Mouse (Mus musculus) B cell, adult 2 months (primary cell): ENCODE results near the gene Myd88.

ENCODE experiments used
- DNase-seq, 2 experiments: peaks; one replicate each; pipeline ENCODE4 v3.0.0; 2022

Myd88 gene

GRCm38 (mm10) chr9:119339558-119340211 is 1.5 kb downstream of the Myd88 start, which contains the start of gene Acaa1a:
TSS of gene Acaa1a (plus strand) at chr9:119339676.
- peak; percentile 70 to 75 for DNase-seq

DNA sequence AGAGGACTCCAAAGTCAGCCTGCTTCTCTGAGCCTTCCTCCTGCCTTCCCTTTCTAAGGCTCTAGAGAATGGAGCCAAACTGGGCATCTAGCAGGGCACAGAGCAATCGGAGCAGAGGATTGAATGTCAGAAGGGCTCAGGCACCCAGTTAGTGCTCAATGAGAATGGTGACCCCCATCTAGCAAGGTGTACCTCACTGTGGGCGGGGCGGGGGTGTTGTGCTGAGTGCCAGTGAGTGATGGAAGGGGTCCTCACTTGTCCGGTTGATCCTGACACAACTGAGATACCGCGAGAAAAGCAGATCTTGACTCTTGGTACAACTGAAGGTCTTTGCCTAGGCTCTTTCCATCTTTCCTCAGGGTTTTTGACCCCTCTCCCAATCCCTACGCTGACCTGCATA is 2.1 kb downstream of the Myd88 start:
- DNase-seq: peak in 1 of 2 experiments; percentile 10

DNA sequence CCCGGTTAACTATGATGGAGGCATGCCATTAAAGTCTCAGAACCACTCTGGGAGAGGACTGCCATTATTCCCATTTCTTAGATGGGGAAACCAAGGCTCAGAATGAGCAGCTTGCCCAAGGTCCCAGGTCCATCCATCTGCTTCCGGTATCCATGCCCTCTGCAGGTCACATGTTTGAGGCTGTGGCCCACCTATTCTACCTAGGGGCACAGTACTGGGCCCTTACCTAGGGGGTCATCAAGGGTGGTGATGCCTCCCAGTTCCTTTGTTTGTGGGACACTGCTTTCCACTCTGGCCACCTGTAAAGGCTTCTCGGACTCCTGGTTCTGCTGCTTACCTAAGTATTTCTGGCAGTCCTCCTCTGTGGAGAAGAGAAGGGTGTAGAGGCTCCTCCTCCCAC is 2.9 kb downstream of the Myd88 start:
- no peak for DNase-seq

DNA sequence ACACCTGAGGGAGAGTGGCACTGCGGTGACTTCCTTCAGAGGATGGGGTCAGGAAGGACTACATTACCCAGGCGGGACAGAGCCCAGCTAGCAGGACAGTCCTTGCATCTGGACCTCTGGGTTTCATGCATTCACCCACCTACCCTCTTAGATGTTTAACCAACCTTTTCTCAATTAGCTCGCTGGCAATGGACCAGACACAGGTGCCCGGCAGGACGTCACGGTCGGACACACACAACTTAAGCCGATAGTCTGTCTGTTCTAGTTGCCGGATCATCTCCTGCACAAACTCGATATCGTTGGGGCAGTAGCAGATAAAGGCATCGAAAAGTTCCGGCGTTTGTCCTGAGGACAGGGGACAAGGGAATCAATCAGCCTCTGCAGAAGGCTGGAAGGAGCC is 3.4 kb downstream of the Myd88 start:
- DNase-seq: no peak

- no peak for DNase-seq
These were observed 5.6 kb downstream of the Myd88 start for GRCm38 (mm10) chr9:119335571-119335970.

DNA sequence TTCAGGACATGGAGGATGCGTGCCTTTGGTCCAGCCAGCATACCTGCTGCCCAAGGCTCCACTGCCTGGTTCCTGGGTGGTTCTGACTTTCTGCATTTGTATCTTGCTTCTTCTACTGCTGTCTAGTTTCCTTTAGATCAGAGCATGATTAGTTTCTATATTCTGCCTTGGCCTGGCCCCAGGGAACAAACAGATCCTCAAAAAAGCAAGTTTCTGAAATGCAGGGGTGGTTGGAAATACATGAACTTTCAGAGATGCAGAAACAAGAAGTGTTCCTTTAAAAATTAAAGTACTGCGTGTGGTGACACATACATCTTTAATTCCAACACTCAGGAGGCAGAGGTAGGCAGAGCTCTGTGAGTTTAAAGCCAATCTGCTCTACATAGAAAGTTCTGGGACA is 6.4 kb downstream of the Myd88 start:
- no peak for DNase-seq

DNA sequence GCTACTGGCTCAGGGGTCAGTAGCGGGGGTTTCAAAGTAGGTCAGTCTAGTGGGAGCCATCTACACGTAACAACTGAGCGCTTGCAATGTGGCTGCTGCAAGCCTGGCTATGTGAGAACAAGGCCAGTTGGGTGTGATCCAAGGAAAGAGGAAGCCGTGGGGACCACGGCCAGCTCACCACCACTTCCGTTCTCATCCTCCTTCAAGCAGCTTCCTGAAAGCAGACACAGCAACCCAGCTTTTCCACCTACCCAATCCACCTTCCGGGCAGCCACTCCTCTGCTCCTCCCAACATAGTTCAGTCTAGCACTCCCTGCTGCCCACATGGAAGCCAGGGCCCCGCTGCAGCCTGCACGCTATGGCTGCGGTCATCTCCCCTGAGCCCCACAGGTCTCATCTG is 6.9 kb downstream of the Myd88 start:
- DNase-seq: peak; percentile 20 to 24

DNA sequence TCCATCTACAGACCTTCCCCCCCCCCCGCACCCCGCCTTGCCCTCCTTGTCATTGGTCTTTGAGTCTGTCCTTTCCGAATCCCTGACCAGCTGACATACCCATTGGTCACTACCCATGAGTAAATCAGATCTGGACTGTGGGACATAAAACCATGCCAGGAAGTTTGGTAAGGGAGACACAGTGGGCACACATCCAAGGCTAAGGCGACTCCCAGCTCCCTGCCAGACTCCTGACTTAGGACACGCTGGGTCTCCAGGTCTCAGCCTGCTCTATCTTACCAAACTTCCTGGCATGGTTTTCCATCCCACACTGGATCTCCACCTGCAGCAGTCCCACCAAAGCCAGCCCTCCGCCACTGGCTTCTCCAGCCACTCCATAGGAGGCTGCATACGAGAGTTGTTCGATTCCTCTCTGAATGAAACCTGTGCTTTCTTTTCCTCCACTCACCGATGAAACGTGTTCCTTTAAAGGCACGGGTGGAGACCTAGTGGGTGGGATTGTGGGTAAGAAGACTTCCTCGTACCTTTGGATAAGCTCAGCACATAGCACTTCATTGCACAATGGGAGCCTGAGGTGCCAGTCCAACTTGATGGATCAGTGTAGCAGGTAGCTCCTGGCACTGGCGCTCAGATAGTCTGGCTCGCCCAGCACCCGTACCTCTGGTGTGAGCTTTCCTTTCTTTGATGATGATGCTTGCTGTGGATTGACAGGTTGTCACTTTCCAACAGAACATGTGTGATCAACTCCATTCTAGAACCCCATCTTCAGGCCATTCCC is 10.8 kb downstream of the Myd88 start:
- no peak for DNase-seq

DNA sequence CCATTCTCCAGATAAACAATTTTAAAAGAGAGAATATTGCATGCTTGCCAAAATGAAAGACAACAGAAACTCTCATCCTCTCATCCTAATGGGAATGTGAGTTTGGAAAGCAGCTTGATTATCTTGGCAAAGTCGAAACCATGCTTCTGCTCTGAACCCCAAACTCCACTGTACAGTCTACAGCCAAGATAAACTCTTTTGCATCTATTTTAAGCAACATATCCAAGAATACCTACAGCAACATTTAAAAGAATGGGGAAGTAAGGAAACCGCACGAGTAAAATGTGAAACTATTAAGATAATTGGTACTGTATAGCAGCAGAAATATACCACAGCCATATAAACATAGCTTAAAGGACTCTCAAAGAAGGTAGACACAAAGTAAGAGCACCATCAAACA is 12.7 kb downstream of the Myd88 start:
- no peak for DNase-seq

- no peak for DNase-seq
These were observed 17.1 kb downstream of the Myd88 start for GRCm38 (mm10) chr9:119324130-119324529.

DNA sequence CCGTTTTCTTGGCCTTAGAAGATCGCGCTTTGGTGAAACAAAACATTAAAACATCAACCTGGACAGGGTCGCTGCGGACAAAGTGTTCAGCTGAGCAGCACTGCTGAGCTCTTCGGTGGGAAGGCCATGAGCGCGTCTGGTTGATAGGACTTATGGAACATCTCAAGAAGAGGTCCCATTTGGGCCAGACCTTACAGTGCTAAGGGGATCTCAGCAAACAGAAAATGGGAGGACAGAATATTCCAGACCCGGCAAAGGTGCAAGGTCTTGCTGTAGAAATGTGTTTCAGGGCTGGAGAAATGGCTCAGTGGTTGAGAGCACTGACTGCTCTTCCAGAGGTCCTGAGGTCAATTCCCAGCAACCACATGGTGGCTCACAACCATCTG is 18.0 kb downstream of the Myd88 start:
- DNase-seq: no peak

DNA sequence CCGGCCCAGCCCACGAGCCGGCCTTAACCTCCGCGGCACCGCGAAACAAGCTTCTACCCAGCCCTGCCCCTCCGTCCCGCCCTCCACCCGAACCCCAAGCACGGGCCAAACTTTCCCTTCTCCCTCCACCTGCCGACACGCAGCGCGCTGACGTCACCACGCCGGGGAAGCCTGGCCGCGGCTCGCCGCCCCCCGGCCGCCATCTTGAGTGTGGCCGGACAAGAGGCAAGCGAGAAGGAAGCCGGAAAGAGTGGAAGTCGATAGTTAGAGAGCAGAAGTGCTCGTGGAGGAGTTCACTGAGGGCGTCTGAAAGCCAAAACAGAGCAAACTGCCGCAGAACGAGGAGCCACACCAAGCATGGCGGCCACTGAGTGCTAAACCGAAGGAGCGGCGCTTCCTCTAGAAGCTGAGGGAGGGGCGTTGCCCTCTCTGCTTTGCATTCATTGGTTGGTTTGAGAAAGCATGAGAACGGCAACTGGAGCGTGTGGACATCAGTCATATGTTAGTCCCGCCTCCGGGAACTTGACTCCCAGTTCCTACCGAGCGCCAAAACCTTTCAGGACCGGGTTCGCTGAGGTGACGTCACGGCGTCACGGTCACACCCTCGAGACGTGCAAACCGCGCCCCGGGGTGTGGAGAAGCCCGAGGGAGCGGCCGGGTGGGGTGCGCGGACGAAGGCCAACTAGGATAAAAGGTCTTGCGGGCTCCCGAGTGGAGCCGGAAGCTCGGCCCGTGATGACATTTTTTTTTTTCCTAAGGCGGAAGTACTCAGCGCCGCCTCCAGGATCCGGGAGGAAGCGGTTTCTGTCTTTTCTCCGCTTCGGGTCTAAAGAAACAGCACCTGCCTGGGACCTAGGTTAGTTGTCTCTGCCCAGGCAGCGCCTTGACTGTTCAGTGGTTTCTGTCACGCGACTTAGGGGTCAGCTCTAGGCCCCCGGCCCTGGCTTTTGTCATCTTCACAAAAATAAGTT is 18.6 kb downstream of the Myd88 start, which contains the start of gene Oxsr1:
TSS of gene Oxsr1 (minus strand) at position 139 of the 971 bp plus-strand sequence.
- DNase-seq: peak; percentile 97 to 98

DNA sequence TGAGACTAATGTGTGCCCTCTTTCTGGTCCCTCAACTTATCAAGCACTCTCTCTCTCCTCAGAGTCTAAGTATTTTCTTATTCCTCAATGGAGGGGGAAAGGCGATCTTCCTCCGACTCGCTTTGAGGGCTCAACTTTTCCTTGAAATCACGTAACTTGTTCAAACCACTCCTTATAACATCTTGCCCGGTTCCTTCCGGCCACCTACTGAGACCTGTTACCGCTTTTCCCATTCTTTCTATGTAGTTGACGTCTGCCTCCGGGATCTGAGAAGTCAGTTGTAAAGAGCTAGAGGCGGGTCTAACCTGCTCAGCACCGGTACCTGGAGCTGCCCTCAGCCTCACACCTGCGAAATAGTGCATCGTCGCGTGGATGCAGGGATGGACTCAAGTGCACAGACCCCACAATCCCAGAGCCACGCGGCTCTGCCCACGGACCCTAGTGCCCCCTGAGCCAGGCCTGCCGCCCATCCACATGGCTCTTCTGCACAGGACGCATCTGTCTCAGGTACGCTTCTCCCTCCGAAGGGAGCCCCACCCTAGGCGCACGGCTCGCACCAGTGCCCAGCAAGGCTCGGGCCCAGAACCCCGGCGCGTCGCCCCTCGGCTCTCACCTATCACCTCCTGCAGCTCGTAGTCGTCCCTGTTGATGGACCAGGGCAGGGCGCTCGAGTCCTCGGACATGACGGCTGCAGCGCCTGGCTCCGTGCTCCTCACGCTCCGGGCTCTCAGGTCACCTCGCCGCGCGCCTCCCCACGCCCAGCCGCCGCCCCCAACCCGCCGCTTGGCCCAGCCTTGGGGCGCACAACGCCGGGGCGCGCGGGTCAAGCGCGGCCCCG is 19.6 kb downstream of the Myd88 start:
- DNase-seq: no peak

DNA sequence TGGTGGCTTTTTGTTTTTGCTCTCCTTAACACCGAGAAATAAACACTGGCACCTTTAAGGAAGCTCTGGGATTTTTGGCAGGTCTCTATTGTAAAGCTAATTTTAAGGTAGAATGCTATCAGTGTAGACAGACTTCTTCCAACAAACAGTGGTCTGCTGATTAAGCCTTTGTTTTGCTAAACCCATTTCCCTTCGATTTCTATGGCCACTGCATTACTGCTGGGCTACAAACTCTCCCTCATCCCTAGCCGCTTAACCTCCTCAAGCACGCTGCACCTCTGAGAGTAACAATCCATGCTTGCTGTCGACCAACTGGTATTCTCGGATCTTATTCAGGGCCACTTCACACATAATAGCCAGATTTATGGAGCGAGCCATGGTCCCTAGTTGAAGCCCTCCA is 20.3 kb downstream of the Myd88 start:
- DNase-seq: no peak

DNA sequence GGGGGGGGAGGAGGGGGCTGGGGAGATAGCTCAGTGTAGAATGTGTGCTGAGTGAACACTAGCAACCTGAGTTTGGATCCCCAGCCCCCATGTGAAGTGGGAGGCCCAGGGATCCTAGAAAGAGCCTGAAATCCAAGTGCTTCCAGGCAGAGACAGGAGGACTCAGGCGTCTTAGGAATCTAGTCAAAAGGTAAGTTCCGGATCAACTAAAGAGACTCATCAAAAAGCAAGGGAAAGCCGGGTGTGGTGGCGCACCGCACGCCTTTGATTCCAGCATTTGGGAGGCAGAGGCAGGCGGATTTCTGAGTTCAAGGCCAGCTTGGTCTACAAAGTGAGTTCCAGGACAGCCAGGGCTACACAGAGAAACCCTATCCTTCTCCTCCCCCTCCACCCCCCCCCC is 20.8 kb downstream of the Myd88 start:
- no peak for DNase-seq

- DNase-seq: no peak
These were observed 22.3 kb downstream of the Myd88 start for GRCm38 (mm10) chr9:119318891-119319290.

GRCm38 (mm10) chr9:119313096-119313495 is 28.1 kb downstream of the Myd88 start:
- no peak for DNase-seq

GRCm38 (mm10) chr9:119309067-119309466 is 32.1 kb downstream of the Myd88 start:
- no peak for DNase-seq

DNA sequence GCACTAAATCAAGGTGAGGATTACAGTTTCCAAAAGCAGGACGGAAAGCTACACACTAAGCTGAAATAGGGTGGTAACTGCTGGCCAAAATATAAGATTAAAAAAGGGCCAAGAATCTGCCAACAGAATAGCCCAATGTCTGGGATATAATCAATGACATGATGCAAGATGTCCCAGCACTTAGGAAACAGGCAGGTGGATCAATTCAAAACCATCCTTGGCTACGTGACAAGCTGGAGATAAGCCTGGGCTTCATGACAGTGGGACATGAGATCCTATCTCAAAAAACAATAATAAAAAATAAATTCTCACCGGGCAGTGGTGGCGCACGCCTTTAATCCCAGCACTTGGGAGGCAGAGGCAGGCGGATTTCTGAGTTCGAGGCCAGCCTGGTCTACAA is 35.3 kb downstream of the Myd88 start:
- no peak for DNase-seq

DNA sequence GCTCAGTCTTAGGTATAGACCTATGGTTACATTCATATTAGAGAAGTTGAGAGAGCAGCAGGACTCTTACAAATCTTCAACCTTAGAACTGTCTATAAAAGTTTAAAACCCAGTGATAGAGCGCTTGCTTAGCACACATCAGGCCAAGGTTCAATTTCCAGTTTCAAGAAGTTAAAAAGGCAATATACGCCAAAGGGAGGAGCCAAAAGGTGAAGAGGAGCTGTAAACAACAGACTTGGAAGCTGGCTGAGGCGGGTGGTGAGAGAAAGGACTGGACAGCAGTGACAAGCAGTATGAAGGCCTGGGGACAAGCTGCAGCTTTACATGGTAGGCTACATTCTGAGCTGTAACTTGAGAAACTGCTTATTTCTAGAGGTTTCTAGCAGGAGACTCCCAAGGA is 42.6 kb downstream of the Myd88 start:
- DNase-seq: no peak

DNA sequence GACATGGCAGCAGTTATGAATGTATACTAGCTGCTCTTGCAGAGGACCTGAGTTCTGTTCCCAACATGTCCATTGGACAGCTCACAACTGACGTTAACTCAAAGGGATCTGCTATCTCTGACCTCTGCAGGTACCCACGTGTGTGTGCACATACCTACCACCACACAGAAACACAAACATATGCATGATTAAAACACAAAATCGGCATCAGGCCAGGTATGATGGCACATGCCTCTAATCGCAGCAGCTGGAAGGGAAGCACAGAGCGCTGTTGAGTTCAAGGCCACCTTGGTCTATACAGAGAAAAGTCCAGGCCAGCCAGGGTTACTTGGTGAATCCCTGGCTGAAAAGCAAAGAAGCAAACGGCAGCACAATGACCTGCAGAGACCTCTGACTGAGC is 43.5 kb downstream of the Myd88 start:
- no peak for DNase-seq

DNA sequence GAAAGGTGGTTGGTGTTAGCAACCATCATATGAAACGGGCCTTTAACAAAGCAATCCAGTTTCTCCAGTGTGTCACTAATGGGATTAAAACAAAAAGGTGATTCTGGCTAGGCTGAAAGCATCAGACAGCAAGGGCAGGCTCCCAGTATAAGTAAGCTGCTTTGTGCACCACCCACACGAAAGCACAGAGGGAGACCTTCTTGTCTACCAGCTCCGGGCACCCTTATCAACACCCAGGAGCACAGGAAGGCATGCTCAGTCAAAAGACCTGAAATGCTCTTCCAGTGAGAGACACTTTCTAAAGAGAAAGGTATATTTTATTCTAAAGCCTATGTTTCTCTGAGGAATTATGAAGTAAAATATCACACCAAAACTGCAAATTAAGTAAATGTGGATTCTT is 50.4 kb downstream of the Myd88 start:
- DNase-seq: no peak
